Comparison of ENCODE assay signal across 8 mouse cellular contexts in the genomic region with DNA sequence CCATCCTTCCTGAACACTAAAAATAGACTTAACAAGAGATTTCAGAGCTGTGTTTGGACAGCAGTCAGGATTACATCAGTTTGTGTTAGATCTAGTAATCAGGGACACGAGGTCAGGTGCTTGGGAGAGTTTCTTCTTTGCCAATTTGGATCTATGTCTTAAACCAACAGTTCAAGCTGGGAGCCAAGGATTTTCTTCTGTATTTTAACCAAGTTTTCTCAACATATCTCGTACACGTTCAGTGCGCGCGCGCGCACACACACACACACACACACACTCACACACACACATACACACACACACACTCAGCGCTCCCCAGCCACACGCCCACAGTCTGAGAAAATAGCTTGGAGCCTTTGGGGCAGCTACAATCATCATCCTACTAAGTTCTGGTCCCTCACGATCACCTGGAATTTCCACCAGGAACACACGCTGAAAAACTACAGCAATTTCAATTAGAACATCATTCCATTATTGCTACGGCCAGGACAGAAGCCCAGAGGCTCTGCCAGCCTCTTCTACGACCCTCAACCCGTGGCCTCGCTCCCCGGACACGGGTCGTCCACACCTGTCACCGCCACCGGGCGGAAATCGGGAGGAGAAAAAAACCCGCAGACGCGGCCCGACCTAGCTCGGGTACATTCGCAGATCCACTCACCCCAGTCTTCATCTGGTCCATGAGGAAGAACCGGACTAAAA. TPM values are rescaled to one million over a fixed set of nuclear protein-coding genes. Genes with fewer than 3 reads are reported as not detected.
DNase-seq lines count a peak whose midpoint lies in the region; ATAC-seq and TF ChIP-seq lines count a peak whose summit lies in the region.

No protein-coding gene starts in this region.

- H3K36me3 ChIP-seq in heart, embryonic 12.5 days, result peaks cover 2% of the 10 kb centered on the region
- H3K36me3 ChIP-seq in midbrain, embryonic 16.5 days (ENCODE audit: control insufficient read depth, insufficient read depth, low read length), result no peaks in the 10 kb centered on the region

- H3K27ac ChIP-seq in bone marrow macrophage, adult 2 months (ENCODE audit: insufficient read depth, low read depth, low read length), result peak overlapping the region; percentile 70
- H3K27ac ChIP-seq in heart, embryonic 12.5 days (ENCODE audit: poor library complexity, severe bottlenecking), result peak overlapping the region; percentile 90
- peak overlapping the region; percentile 77 for H3K27ac ChIP-seq in midbrain, embryonic 16.5 days (ENCODE audit: low read length)

- peaks cover 21% of the 10 kb centered on the region for H3K4me1 ChIP-seq in bone marrow macrophage, adult 2 months (ENCODE audit: control insufficient read depth, insufficient read depth, low read length)
- peaks cover 30% of the 10 kb centered on the region for H3K4me1 ChIP-seq in heart, embryonic 12.5 days (replicated peaks)
- H3K4me1 ChIP-seq in midbrain, embryonic 16.5 days (ENCODE audit: control insufficient read depth, insufficient read depth, low read length), result peaks cover 17% of the 10 kb centered on the region

- no peak for DNase-seq in frontal cortex, postnatal 25 days (ENCODE audit: low spot score in 2 of 2)
- peak; percentile 60 for DNase-seq in 3T3-L1 (ENCODE audit: low read depth, low spot score)
- DNase-seq in liver, result peak; percentile 51
- DNase-seq in urinary bladder, adult 18-20 months (ENCODE audit: low spot score in 2 of 2), result no peak

- ATAC-seq in frontal cortex, adult (ENCODE audit: low TSS enrichment), result peak; percentile 24; the same call in 1 of the 2 replicates
- peak; percentile 43 for ATAC-seq in heart, embryonic 12.5 days (ENCODE audit: insufficient number of reproducible peaks, low FRiP score)
- peak; percentile 47 for ATAC-seq in midbrain, embryonic 16.5 days

- peak overlapping the region; percentile 72 for H3K4me3 ChIP-seq in bone marrow macrophage, adult 2 months (ENCODE audit: insufficient read depth, low read length)
- peak overlapping the region; percentile 93 for H3K4me3 ChIP-seq in heart, embryonic 12.5 days
- peak overlapping the region; percentile 75 for H3K4me3 ChIP-seq in midbrain, embryonic 16.5 days (ENCODE audit: low read depth, low read length)

- H3K27me3 ChIP-seq in heart, embryonic 12.5 days (replicated peaks), result no peaks in the 10 kb centered on the region
- H3K27me3 ChIP-seq in midbrain, embryonic 16.5 days (ENCODE audit: control insufficient read depth, insufficient read depth, low read depth, low read length), result no peaks in the 10 kb centered on the region

- no peaks in the 10 kb centered on the region for H3K9me3 ChIP-seq in heart, embryonic 12.5 days (replicated peaks)
- no peaks in the 10 kb centered on the region for H3K9me3 ChIP-seq in midbrain, embryonic 16.5 days (replicated peaks; ENCODE audit: control insufficient read depth, low read length, poor library complexity, severe bottlenecking)

- no peak for TF ChIP-seq CTCF in bone marrow macrophage, adult 2 months (IDR thresholded peaks at IDR 0.05; ENCODE audit: low read depth, low read length)

- no peak for TF ChIP-seq POLR2A in bone marrow macrophage, adult 2 months (IDR thresholded peaks at IDR 0.05; ENCODE audit: borderline replicate concordance, low read depth, low read length)

- peak overlapping the region; percentile 92 for H3K4me2 ChIP-seq in heart, embryonic 12.5 days
- peak overlapping the region; percentile 77 for H3K4me2 ChIP-seq in midbrain, embryonic 16.5 days (ENCODE audit: low read length)

- peak overlapping the region; percentile 77 for H3K9ac ChIP-seq in heart, embryonic 12.5 days
- H3K9ac ChIP-seq in midbrain, embryonic 16.5 days (ENCODE audit: low read depth, low read length), result peak overlapping the region; percentile 83

- 2% methylated on average over 30 of the region's 30 CpGs for WGBS in heart, embryonic 12.5 days
- WGBS in midbrain, embryonic 16.5 days, result 1% methylated on average over 30 of the region's 30 CpGs

RNA-seq across cellular contexts. Expression of gene Atf6, which starts 0.4 kb away (rescaled TPM):
- polyA plus RNA-seq in bone marrow macrophage, adult 2 months (2012; ENCODE audit: insufficient read depth, insufficient read length, missing spikeins), result 36.4 and 43.1 TPM in 2 replicates
- polyA plus RNA-seq in heart, embryonic 12.5 days (2016; fragmentation: Nextera tagmentation; extraction: Ambion mirVana), result 15.0 and 16.7 TPM in 2 replicates
- polyA plus RNA-seq in midbrain, embryonic 16.5 days (2015; fragmentation: Nextera tagmentation; extraction: Ambion mirVana), result 6.9 and 8.1 TPM in 2 replicates

RNA-seq across cellular contexts. Expression of gene Gm26620, which starts 17.7 kb away (rescaled TPM):
- not detected in 2 replicates for polyA plus RNA-seq in bone marrow macrophage, adult 2 months (2012; ENCODE audit: insufficient read depth, insufficient read length, missing spikeins)
- polyA plus RNA-seq in heart, embryonic 12.5 days (2016; fragmentation: Nextera tagmentation; extraction: Ambion mirVana), result 0.43 and 0.62 TPM in 2 replicates
- polyA plus RNA-seq in midbrain, embryonic 16.5 days (2015; fragmentation: Nextera tagmentation; extraction: Ambion mirVana), result 0.83 and 1.3 TPM in 2 replicates

RNA-seq across cellular contexts. Expression of gene Dusp12, which starts 18.2 kb away (rescaled TPM):
- polyA plus RNA-seq in bone marrow macrophage, adult 2 months (2012; ENCODE audit: insufficient read depth, insufficient read length, missing spikeins), result 11.2 and 16.8 TPM in 2 replicates
- polyA plus RNA-seq in heart, embryonic 12.5 days (2016; fragmentation: Nextera tagmentation; extraction: Ambion mirVana), result 28.4 and 28.8 TPM in 2 replicates
- 49.9 and 52.3 TPM in 2 replicates for polyA plus RNA-seq in midbrain, embryonic 16.5 days (2015; fragmentation: Nextera tagmentation; extraction: Ambion mirVana)

RNA-seq across cellular contexts. Expression of gene Fcrlb, which starts 45.6 kb away (rescaled TPM):
- 0.63 TPM in 1 of 2 replicates, not detected in the other for polyA plus RNA-seq in bone marrow macrophage, adult 2 months (2012; ENCODE audit: insufficient read depth, insufficient read length, missing spikeins)
- not detected in 2 replicates for polyA plus RNA-seq in heart, embryonic 12.5 days (2016; fragmentation: Nextera tagmentation; extraction: Ambion mirVana)
- polyA plus RNA-seq in midbrain, embryonic 16.5 days (2015; fragmentation: Nextera tagmentation; extraction: Ambion mirVana), result 0.53 and 1.1 TPM in 2 replicates

Comparison
In these comparisons a context has a peak if more than half of its experiments do, and no peak if none do; other contexts are left out.
1. DNase-seq: peak in 3T3-L1 (single experiment) and liver (single experiment); none in frontal cortex, postnatal 25 days (0 of 2) and urinary bladder, adult 18-20 months (0 of 2).
2. Peak in every context shown above with its lines, with median percentiles within 50 percentile points of each other: ATAC-seq, H3K27ac ChIP-seq and H3K4me3 ChIP-seq.